Mouse (Mus musculus) heart, postnatal 4 days (tissue): Measurements from ENCODE around the gene Parp16. TPM values are rescaled to one million over a fixed set of nuclear protein-coding genes. Genes with fewer than 3 reads are reported as not detected.
"Not testable (repeated sequence)": the region's sequence is repeated elsewhere in the genome, so short reads cannot be mapped to it uniquely, and the experiment has no call there.

ENCODE experiments used
- DNase-seq: peaks from one replicate; pipeline ENCODE4 v3.0.0; 2021
- total RNA-seq, 2 experiments: library from RNA; stranded (reverse); gene quantifications; 2 replicates each; pipeline ENCODE4 v1.2.3; 2021

Parp16 gene
- total RNA-seq, 2 experiments from 2014 or later: 3.7 to 3.8 TPM

- DNase-seq: no peak
Observed at GRCm38 (mm10) chr9:65243249-65243648, 48.1 kb downstream of the Parp16 start.

DNA sequence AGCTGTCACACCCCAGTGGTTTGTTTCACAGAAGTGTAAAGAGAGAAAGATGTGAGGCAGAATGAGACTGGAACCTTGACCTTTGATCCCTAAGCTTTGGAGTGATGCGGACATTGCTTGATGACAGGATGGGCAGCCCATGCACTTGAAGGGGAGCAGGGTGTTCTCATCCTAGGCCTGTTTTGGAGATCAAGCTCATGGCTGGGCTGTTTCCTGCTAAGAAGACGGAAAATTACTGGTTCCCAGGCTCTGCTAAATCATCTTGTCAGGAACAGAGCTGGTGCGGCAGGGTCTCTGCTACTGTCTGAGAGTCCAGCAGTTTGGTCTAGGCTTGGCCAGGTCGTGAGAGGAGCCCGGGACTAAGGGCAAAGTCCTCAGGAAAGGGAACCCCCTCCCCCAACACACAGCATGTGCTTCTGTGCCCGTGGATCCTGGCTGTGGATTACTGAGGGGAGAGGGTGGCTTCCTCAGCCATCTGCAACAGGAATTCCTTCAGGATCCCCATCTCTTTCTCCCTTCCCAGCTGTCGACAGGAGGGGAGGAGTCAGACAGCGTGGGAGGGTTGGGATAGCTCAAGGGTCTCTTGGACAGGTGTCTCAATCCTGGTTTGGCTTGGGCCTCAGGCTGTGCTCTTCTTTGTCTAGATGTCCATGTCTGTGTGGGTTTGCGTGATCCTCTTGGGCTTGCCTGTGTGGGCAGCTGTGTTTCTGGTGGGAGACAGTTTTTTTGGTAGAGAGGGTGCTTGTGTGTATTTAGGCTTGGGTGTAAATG is 49.1 kb downstream of the Parp16 start:
- DNase-seq: no peak

- DNase-seq: peak; percentile 67
Observed at GRCm38 (mm10) chr9:65247502-65248376, 52.6 kb downstream of the Parp16 start.

GRCm38 (mm10) chr9:65248377-65248690 is 53.2 kb downstream of the Parp16 start:
- peak; percentile 42 for DNase-seq

GRCm38 (mm10) chr9:65252026-65252425 is 56.9 kb downstream of the Parp16 start:
- no peak for DNase-seq

DNA sequence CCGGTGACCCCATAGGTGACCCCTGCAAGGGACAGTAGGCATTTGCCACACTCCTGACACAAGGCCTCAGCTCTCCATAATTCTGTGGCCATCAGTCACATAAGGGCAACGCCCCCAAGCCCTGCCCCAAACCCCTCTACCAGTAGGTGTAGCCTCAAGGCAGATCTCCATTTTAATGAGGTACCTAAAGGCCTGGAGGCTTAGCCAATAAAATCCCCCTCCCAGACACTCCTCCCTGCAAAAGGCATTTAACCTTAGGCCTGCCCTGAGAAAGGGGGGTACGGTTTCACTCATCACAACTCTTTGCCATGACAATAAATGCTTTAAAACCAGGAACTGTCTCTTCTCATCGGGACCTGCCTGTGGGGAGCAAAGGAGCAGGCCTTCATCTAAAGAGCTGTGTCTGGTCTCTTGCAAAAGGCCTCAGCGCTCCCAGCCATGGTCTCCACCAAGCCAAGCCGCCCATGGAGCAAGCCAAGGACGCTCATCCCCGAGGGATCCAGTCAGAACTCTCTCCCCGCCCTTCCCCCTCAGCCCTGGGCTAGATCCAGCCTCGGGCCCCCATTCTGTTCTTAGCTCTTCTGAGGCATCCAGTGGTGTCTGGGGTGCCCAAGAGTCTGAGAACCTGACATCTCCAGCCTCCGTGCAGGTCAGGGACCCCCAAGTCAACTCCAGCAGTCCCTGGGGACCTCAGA is 60.9 kb downstream of the Parp16 start:
- no peak for DNase-seq

DNA sequence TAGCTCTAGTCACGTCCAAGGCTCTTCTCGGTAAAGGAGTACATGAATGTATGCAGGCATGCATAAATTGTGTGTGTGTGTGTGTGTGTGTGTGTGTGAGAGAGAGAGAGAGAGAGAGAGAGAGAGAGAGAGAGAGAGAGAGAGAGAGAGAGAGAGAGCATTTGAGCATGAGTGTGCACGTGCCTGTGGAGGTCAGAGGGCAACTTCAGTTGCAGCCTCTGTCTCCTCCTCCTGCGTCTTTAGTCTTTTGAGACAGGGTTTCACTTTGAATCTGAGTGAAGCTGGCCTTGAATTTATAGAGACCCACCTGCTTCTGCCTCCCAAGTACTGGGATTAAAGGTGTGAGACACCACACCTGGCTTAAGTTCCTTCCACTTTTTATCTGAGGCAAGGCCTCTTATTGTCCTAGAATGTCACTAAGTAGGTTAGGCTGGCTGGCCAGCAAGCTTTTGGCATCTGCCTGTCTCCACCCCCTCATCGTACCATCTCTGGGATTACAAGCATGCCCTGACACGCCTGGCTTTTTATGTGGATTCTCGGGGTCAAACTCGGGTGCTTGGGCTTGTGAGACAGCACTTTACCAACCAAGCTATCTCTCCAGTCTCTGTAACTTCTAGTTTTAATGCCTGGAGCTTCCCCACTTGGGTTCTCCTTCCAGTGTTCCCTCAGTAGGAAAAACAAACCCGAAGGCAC is 62.2 kb downstream of the Parp16 start:
- DNase-seq: no peak

- DNase-seq: no peak
Observed at GRCm38 (mm10) chr9:65259366-65259765, 64.2 kb downstream of the Parp16 start.

DNA sequence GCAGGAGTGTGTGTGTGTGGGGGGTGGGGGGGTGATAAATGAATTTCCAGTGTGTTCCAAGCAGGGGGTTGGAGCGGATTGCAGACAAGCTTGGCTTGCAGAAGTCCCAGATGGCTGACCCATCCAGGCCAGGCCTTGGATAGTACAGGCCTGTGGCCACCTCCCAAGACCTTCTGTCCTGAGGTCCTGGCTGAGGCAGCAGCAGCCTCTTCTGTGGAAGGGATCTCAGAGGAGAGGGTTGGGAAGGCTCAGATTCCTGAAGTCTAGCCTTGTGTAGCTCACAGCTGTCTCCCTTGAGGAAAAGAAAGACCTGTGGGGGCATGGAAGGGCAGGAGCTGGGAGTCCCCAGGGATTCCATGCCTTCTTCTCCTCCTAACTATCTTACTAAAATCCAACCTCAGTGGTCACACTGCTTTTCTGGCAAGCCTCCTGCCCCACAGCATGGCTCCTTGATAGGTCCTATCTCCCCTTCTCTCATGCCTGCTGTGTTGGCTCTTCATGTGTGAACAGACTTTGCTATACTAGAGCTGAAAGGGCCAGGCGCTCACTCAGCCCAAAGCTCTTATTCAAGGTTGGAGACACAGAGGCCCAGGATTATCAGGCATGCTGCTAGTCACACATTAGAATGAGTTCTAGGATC is 66.6 kb downstream of the Parp16 start:
- DNase-seq: peak; percentile 36

DNA sequence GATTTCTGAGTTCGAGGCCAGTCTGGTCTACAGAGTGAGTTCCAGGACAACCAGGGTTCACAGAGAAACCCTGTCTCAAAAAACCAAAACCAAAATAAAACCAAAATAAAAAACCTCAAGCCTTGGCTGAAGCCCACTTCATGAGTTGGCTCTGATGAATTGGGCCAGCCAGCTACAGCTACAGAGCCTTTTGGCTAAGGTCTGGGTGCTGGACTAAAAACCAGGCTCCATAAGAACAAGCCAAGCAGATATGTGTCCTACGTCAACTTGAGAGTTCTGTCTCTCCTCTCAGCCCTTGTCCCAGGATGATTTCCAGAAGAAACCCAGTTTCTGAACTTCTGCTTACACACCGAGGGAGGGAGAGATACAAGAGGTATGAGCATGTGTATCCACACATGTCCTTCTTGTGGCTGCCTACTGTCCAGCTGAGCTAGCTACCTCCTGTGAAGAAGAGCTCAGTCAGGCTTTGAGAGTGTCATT is 67.5 kb downstream of the Parp16 start:
- DNase-seq: no peak

GRCm38 (mm10) chr9:65264959-65265358 is 69.8 kb downstream of the Parp16 start, which contains the start of gene Cilp:
TSS of gene Cilp (plus strand) at chr9:65265180.
- peak; percentile 53 for DNase-seq

- no peak for DNase-seq
Observed at GRCm38 (mm10) chr9:65267742-65268515, 72.8 kb downstream of the Parp16 start.

DNA sequence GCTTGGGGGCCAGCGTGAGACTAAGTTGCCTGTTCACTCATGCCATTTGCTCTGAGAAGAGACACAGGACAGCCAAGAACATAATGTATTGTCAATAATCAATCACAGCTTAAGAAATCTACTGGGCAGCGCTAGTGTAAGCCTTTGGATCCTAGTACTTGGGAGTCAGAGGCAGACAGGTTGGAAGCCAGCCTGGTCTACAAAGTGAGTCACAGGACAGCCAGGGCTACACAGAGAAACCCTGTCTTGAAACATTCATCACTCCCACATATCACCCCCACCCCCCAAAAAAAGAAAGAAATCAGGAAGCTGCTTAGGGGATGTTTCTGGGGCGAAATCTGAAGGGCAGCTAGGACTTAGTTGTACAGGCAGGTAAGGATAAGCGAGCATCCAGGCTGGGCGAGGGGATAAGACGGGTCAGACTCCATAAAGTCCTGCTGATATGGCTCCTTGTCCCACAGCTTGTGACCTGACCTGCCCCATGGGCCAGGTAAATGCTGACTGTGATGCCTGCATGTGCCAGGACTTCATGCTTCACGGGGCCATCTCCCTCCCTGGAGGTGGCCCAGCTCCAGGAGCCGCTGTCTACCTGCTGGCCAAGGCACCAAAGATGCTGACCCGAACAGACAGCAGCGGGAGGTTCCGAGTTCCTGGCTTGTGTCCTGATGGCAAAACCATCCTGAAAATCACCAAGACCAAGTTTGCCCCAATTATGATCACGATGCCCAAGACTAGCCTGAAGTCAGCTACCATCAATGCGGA is 78.1 kb downstream of the Parp16 start:
- no peak for DNase-seq

- no peak for DNase-seq
Observed at GRCm38 (mm10) chr9:65273873-65274272, 78.7 kb downstream of the Parp16 start.

GRCm38 (mm10) chr9:65274851-65275250 is 79.7 kb downstream of the Parp16 start:
- not testable (repeated sequence) for DNase-seq

DNA sequence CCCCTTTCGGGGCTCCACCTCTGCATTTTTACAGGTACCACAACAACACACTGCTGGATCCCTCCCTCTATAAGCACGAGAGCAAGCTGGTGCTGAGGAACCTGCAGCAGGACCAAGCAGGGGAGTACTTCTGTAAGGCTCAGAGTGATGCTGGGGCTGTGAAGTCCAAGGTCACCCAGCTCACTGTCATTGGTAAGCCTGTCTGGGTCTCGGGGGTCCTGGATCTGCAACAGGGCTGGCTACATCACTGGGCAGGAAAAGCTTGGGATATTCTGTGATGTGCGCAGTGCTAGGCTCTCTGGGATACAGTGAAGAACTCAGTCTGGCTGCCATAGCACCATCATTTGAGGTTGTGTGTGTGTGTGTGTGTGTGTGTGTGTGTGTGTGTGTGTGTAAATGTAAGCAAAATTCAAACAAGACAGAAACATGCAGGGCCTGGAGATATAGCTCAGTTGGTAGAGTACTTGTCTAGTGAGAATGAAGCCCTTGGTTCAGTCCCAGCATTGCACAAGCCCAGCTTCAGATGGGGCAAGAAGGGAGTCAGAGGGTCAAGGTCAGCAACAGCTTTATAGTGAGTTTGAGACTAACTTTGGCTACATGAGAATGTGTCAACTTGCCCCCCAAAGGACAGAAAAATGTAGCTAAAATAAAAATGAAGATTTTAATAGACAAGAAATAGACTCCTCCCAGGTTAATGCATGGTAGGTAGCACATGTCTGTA is 80.8 kb downstream of the Parp16 start:
- DNase-seq: no peak

DNA sequence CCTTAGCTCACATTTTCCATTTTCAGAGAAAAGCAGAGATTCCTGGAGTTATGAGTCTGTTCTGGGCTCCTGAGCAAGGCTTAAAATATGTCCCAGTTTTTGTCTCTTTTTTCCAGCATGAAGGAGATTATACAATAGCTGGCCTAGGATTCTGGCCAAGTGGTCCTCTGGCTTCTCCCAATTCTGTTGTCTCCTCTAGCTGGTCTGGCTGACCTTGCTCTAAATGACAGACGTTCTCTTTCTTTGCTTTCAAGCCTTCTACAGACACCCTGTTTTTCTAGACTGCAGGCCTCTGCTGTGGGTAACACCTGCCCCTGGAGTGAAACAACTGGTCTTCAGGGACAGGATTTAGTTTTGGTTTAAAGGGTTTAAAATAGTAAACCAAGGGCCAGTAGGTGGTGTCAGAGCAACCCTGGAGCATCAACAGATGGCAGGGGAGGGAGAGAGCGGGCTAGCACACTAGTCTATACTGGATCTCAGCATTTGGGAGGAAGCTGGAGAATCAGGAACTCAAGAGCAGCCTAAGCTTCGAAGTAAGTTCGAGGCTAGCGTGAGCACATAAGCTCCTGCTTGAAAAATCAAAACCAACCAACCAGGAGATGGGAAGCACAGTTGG is 86.5 kb downstream of the Parp16 start:
- DNase-seq: peak; percentile 27

DNA sequence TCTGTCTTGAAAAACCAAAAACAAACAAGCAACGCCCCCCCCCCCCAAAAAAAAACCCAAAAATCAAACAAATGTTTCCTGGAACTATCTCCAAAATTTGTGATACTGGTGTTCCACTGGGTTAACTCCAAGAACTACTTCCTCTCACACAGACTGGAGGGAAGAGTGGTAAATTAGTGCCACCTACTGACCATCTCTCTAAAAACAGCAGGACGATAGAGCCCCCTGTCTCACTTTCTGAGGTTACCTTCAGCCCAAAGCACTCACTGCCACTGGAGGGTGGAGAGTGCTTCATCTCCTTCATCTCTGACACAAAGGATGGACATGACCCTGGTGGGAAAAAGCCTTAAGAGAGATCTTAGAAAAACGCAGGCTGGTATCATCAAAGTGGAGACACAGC is 88.1 kb downstream of the Parp16 start:
- peak; percentile 47 for DNase-seq

- DNase-seq: not testable (repeated sequence)
Observed at GRCm38 (mm10) chr9:65288252-65288651, 93.1 kb downstream of the Parp16 start.
